Mouse (Mus musculus) stomach, embryonic 14.5 days (tissue): ENCODE results near the gene Slc31a2. TPM values are rescaled to one million over a fixed set of nuclear protein-coding genes. Genes with fewer than 3 reads are reported as not detected.

Source experiments
- ATAC-seq: fragments of 200-750 bp; cut with Nextera tagmentation; 2 replicates; pipeline ENCODE4 v1.8.0; 2017; ENCODE audit warnings: low read depth, moderate TSS enrichment; ENCODE audit not compliant: insufficient number of reproducible peaks, insufficient read depth, low FRiP score
- H3K27ac ChIP-seq: fragments of 300-500 bp; sonication (generic); 2 replicates; pipeline ENCODE4 v1.5.1; 2014; ENCODE audit warnings: mild to moderate bottlenecking, low read length, moderate library complexity, mixed read lengths
- H3K27me3 ChIP-seq: fragments of 300-500 bp; sonication (generic); 2 replicates; pipeline ENCODE4 v1.6.1; 2014; ENCODE audit warnings: low read length, control low read depth, mixed read lengths; ENCODE audit not compliant: control insufficient read depth, insufficient read depth
- H3K36me3 ChIP-seq: fragments of 300-500 bp; sonication (generic); 2 replicates; pipeline ENCODE4 v1.6.1; 2014; ENCODE audit warnings: mild to moderate bottlenecking, control low read depth, low read length, moderate library complexity, mixed read lengths; ENCODE audit not compliant: control insufficient read depth, insufficient read depth
- H3K4me1 ChIP-seq: fragments of 300-500 bp; sonication (generic); 2 replicates; pipeline ENCODE4 v1.6.1; 2014; ENCODE audit warnings: low read length, control low read depth, mixed read lengths; ENCODE audit not compliant: control insufficient read depth, insufficient read depth
- H3K4me2 ChIP-seq: fragments of 300-500 bp; sonication (generic); replicated peaks from 2 replicates; pipeline ENCODE4 v1.6.1; 2014; ENCODE audit warnings: low read depth, low read length, control low read depth
- H3K4me3 ChIP-seq: fragments of 300-500 bp; sonication (generic); 2 replicates; pipeline ENCODE4 v1.5.1; 2014; ENCODE audit warnings: low read depth, low read length, control low read depth
- H3K9ac ChIP-seq: fragments of 300-500 bp; sonication (generic); replicated peaks from 2 replicates; pipeline ENCODE4 v1.6.1; 2014; ENCODE audit warnings: low read depth, mild to moderate bottlenecking, control low read depth, low read length, moderate library complexity, mixed read lengths
- H3K9me3 ChIP-seq: fragments of 300-500 bp; sonication (generic); 2 replicates; pipeline ENCODE4 v1.6.1; 2016; ENCODE audit warnings: low read depth, low read length, control low read depth; ENCODE audit not compliant: control insufficient read depth
- WGBS: fragments of 180-500 bp; shearing (Covaris S2); extraction: QIAGEN DNeasy Blood & Tissue Kit; methylation state at CpG from one replicate; pipeline ENCODE4 v1.1.7; 2014; 5-methylcytosine and 5-hydroxymethylcytosine counted together
- polyA plus RNA-seq: library from polyadenylated mRNA; unstranded; fragments of >200 nt; fragmentation: Nextera tagmentation; extraction: Ambion mirVana; gene quantifications from 2 replicates; pipeline ENCODE4 v1.2.1, GENCODE M21; 2014

Slc31a2 gene
- polyA plus RNA-seq, 1 experiment from 2014 or later: 20.8 TPM

DNA sequence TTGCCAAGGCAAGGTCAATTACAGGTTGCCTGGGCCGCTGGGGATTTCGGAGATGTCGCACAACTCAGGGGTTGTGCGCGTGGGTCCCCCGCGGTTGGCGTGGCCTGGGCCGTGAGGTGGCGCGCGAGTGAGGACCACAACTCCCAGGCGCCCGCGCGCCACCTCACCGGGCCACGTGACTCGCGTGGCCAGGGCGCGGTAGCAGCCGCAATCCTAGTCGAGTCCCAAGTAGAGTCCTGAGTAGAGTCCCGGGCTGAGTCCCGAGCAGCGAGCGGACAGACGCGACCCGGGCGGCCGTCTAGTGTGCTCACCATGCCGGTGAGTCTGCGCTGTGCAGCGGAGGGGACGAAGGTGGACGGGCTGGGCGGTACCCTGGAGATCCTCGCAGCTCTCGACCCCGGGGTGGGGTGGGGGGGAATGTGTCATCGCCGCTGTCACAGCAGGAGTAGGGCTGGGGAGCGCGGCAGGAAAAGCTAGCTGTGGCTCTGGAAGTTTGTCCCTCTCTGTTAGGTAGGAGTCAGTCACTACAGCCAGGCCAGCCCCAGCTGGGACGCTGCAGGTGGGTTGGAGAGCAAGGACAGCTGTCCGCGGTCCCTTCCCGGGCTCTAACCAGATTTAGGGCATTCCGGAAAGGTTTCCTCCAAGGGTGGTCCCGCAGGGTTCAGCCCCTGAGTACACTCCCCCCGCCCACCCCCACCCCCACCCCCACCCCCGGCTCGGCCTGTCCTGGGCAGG lies 24.1 kb downstream of the Slc31a2 start:
- H3K36me3 ChIP-seq: no peaks in the 10 kb centered on the region

DNA sequence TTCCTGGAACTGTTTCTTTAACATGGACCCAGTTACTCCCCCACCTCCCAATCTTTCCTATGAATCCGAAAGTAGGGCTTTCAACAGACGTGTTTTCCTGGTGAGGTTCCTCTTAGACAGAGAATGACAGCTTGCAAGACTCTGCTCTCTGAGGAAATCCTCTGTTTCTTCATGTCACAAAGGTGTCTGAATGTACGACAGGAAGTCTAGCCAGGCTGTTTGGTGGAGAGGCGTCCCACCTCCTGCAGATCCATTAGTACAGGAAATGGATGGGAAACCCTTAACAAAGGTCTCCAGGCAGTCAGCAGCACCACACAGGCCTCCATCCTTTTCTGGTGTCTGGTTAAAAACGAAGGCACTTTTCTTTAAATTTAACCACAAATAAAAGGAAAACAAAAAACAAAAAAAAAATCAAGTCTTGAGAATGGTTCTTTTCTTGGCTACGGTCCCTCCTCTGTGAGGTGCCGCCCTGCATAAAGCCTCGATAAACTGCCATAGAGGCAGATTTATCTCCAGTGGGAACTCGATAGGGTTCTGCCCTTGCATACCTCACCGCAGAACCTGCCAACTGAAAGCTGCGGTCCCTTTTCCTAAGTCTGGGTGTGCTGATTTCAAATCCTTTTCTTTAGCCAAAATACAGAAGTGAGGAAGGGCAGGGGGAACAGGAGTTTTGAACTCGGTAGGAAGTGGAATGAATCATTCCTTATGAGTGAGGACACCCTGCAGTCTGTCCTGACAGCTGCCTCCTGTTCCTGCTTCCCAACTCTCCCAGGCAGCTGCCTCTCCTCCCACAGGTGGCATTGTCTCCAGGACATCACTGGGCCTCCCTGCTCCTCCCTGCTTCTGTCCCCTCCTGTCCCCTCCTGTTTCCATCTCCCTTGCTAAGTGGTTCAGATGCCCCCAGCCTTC lies 24.9 kb downstream of the Slc31a2 start:
- peak overlapping the region; percentile 74 for H3K4me3 ChIP-seq
- no peaks in the 10 kb centered on the region for H3K36me3 ChIP-seq
- no peak overlapping the region; the same call in 1 of the 2 replicates for H3K9ac ChIP-seq
- no peaks in the 10 kb centered on the region for H3K9me3 ChIP-seq
- H3K27ac ChIP-seq: peak overlapping the region; percentile 39; the same call in 1 of the 2 replicates
- 9% methylated on average over 12 of the region's 12 CpGs for WGBS
- H3K27me3 ChIP-seq: no peaks in the 10 kb centered on the region
- H3K4me1 ChIP-seq: peaks cover 3% of the 10 kb centered on the region; the same call in 1 of the 2 replicates
- peak; percentile 10; the same call in 1 of the 2 replicates for ATAC-seq
- H3K4me2 ChIP-seq: peak overlapping the region; percentile 85

More for the DNA sequence above, 24.1 kb downstream of the Slc31a2 start:
- no peaks in the 10 kb centered on the region for H3K27me3 ChIP-seq
- WGBS: under 1% methylated on average over 55 of the region's 55 CpGs
- H3K27ac ChIP-seq: peak overlapping the region; percentile 39; the same call in 1 of the 2 replicates
- H3K9me3 ChIP-seq: no peaks in the 10 kb centered on the region
- peak overlapping the region; percentile 74 for H3K4me3 ChIP-seq
- peak overlapping the region; percentile 52 for H3K9ac ChIP-seq
- peak; percentile 93 for ATAC-seq
- H3K4me1 ChIP-seq: peaks cover 3% of the 10 kb centered on the region; the same call in 1 of the 2 replicates
- peak overlapping the region; percentile 85 for H3K4me2 ChIP-seq

DNA sequence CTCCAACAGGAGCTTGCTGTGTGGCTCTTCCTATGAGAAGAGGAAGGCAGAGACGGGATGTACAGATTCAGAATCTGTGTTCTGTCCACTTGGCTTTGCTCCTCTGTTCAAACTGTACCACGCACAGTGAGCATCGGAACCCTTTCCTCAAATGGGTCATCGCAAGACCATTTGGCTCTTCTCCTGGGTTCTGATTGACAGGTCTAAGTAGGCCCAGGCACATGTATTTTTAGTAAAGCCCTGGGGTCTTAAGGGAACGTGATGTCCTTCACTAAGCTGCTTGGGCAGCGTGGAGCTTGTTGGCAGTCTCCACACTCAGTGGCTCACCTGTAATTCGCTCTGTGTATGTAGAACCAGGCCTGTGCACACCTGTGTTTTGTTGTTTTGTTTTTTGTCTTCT lies 26.9 kb downstream of the Slc31a2 start:
- Histone ChIP-seq H3K4me3 (no peak overlapping the region), H3K4me2 (no peak overlapping the region), H3K27ac (no peak overlapping the region), H3K9ac (no peak overlapping the region), H3K9me3 (no peaks in the 10 kb centered on the region), H3K4me1 (peaks cover 3% of the 10 kb centered on the region; the same call in 1 of the 2 replicates), H3K27me3 (no peaks in the 10 kb centered on the region), H3K36me3 (no peaks in the 10 kb centered on the region)
- no peak for ATAC-seq
- 86% methylated on average over 7 of the region's 7 CpGs for WGBS

DNA sequence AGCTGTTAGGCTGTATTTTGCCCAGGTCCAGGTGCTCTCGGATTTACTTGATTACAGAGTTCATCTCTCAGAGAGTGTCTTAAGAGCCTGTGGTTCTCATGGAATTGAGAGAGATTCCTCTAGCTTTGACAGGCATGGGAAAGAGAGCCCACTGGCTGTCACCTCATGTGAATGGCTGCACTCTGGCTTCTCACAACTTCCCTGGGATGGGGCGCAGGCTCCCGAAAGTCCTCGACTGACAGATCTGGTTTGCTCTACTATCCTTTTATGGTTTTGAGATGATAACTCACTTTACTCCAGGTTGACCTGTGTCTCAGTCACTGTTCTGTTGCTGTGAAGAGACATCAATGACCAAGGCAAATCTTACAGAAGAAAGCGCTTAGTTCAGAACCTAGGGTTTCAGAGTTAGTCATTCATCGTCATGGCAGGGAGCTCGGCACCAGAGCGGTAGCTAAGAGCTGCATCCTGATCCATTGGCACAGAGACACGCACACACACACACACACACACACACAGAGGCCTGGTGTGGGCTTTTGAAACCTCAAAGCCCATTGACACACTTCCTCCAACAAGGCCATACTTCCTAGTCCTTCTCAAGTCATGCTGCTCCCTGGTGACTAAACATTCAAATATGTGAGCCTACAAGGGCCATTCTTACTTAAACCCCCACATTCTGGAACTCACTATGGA lies 28.6 kb downstream of the Slc31a2 start:
- ATAC-seq: no peak
- no peaks in the 10 kb centered on the region for H3K9me3 ChIP-seq
- H3K27me3 ChIP-seq: no peaks in the 10 kb centered on the region
- no peak overlapping the region for H3K9ac ChIP-seq
- H3K4me1 ChIP-seq: peaks cover 3% of the 10 kb centered on the region; the same call in 1 of the 2 replicates
- 86% methylated on average over 9 of the region's 9 CpGs for WGBS
- no peak overlapping the region for H3K4me2 ChIP-seq
- H3K27ac ChIP-seq: no peak overlapping the region
- H3K4me3 ChIP-seq: no peak overlapping the region
- H3K36me3 ChIP-seq: 0 out of 2 replicates have a peak, but pooled peaks cover 3% of the 10 kb centered on the region

DNA sequence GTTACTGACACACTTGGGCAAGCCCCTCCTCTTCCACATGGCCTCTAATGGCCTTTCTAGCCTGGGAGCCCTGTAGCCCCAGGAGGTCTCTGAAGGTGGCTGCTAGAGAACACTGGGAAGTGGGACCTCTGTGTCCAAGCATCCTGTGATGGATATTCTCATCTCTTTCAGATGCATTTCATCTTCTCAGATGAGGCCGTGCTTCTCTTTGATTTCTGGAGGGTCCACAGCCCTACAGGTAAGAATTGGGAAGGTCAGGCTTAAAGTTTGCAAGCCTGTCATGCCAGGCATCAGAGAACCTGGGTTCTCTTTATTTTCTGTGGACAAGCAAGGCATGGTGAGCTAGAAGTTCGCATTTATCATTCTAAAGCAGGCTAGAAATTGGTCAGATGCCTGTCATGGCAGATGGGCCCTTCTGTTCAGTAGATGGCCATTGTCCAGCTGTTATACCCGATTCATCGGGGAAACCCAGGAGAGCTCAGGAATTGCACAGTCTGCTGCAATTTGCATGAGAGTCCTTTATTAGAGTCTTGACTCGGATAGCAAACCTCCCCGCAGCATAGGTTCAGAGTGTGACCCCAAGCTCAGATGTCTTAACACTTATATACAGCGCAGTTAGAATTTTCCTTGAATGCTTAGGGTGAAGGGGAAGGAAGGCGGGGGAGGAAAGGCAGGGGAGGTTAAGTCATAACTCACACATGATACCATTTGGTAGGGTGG lies 30.3 kb downstream of the Slc31a2 start:
- H3K4me1 ChIP-seq: peaks cover 2% of the 10 kb centered on the region; the same call in 1 of the 2 replicates
- peaks cover 9% of the 10 kb centered on the region for H3K36me3 ChIP-seq
- no peaks in the 10 kb centered on the region for H3K27me3 ChIP-seq
- WGBS: 73% methylated on average over 8 of the region's 8 CpGs
- H3K9me3 ChIP-seq: no peaks in the 10 kb centered on the region
- H3K9ac ChIP-seq: no peak overlapping the region
- no peak overlapping the region for H3K4me2 ChIP-seq
- H3K27ac ChIP-seq: no peak overlapping the region
- no peak overlapping the region for H3K4me3 ChIP-seq
- no peak for ATAC-seq

DNA sequence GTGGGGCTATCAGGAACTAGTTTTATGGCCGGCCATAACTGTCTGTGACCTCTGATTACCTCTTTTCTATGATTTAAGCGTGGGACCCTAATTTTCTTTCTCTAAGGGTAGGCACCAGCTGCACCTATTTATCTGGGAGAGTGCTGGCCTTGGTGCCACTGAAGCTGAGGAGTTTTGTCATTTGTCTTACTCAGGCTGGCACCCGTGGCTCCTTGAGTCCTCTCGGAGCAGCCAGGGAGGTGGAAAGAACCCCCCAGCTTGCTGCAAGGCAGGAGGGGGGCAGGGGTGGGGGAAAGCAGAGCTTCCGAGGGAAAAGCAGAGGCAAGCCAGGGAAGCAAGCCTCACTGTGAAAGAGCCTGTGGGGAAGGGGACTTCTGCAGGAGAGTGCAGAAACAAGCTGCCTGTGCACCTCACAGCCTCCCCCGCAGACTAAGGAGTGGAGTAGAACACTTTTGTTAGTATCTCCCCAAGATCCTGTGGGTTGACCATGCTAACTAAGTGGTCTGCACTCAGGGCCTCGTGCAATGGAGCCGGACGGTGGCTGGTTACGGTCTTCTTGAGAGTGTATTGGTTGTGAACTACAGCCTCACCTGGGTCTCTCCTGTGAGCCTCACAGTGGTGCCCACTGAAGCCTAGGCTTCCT lies 31.0 kb downstream of the Slc31a2 start:
- no peak for ATAC-seq
- Histone ChIP-seq H3K36me3 (peaks cover 13% of the 10 kb centered on the region), H3K9ac (no peak overlapping the region), H3K4me2 (no peak overlapping the region), H3K27ac (no peak overlapping the region), H3K4me1 (no peaks in the 10 kb centered on the region), H3K27me3 (no peaks in the 10 kb centered on the region), H3K9me3 (no peaks in the 10 kb centered on the region), H3K4me3 (no peak overlapping the region)
- 58% methylated on average over 10 of the region's 10 CpGs for WGBS

DNA sequence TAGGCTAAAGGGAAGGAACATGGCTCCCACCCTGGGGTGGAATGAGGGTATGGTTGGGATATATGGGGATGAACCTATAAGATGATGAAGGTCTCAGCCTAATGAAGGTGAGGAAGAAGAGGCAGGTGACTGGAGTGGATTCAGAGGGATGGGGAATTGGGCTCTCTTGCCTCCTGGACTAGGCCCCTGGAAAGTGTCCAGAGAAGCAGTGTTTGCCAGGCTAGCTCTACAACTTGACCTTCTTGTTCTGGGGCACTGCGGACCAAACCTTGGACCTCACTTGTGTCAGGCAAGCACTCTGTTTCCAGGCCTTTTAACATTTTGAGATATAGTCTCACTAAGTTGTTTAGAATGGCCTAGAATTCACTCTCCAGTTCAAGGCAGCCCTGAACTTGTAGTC lies 32.4 kb downstream of the Slc31a2 start:
- Histone ChIP-seq H3K27me3 (no peaks in the 10 kb centered on the region), H3K4me2 (no peak overlapping the region), H3K9me3 (no peaks in the 10 kb centered on the region), H3K9ac (no peak overlapping the region), H3K36me3 (peaks cover 26% of the 10 kb centered on the region), H3K4me1 (no peaks in the 10 kb centered on the region), H3K27ac (no peak overlapping the region), H3K4me3 (no peak overlapping the region)
- no peak for ATAC-seq
- WGBS: 95% methylated on average over 1 of the region's 1 CpGs
